Mouse (Mus musculus): ENCODE data around the gene Ankrd11. TPM values are rescaled to one million over a fixed set of nuclear protein-coding genes. Genes with fewer than 3 reads are reported as not detected.
"Not testable (repeated sequence)": the region's sequence is repeated elsewhere in the genome, so short reads cannot be mapped to it uniquely, and the experiment has no call there.

The Ankrd11 gene
- 100 to 1,000 TPM; 154 to 164 TPM for total RNA-seq (2021)
- long read RNA-seq, experiment 1, full-length matches to known transcripts = 7 of 117 reads
- long read RNA-seq, experiment 1, partial matches to known transcripts = 83 of 117 reads
- long read RNA-seq, experiment 1, other reads (novel, unspliced or antisense) = 27 of 117 reads
- long read RNA-seq, experiment 2, full-length matches to known transcripts = 2 of 65 reads
- long read RNA-seq, experiment 2, partial matches to known transcripts = 46 of 65 reads
- long read RNA-seq, experiment 2, other reads (novel, unspliced or antisense) = 17 of 65 reads

- peak; percentile 100 for DNase-seq (ENCODE audit: low spot score in 2 of 2)
These were observed at the start of gene Ankrd11 for GRCm38 (mm10) chr8:123042158-123042973. Ankrd11 (minus strand) TSS chr8:123042277.

- no peak for DNase-seq (ENCODE audit: low spot score in 2 of 2)
These were observed 45.2 kb upstream of the Ankrd11 start for GRCm38 (mm10) chr8:123087289-123087688.

GRCm38 (mm10) chr8:123083610-123084009 lies 41.5 kb upstream of the Ankrd11 start:
- peak in 1 of 2 experiments; percentile 32 for DNase-seq (ENCODE audit: low spot score in 2 of 2)

GRCm38 (mm10) chr8:123082993-123083392 lies 40.9 kb upstream of the Ankrd11 start:
- no peak for DNase-seq (ENCODE audit: low spot score in 2 of 2)

- no peak for DNase-seq (ENCODE audit: low spot score in 2 of 2)
These were observed 35.1 kb upstream of the Ankrd11 start for GRCm38 (mm10) chr8:123077213-123077612.

GRCm38 (mm10) chr8:123071176-123071575 lies 29.1 kb upstream of the Ankrd11 start:
- no peak for DNase-seq (ENCODE audit: low spot score in 2 of 2)

GRCm38 (mm10) chr8:123066101-123066683 lies 24.1 kb upstream of the Ankrd11 start:
- no peak for DNase-seq (ENCODE audit: low spot score in 2 of 2)

GRCm38 (mm10) chr8:123065214-123066100 lies 23.4 kb upstream of the Ankrd11 start:
- peak; percentile 95 to 97 for DNase-seq (ENCODE audit: low spot score in 2 of 2)

- no peak for DNase-seq (ENCODE audit: low spot score in 2 of 2)
These were observed 22.7 kb upstream of the Ankrd11 start for GRCm38 (mm10) chr8:123064809-123065213.

- DNase-seq (ENCODE audit: low spot score in 2 of 2) = no peak
These were observed 22.0 kb upstream of the Ankrd11 start for GRCm38 (mm10) chr8:123064072-123064471.

GRCm38 (mm10) chr8:123062721-123063120 lies 20.6 kb upstream of the Ankrd11 start, which contains the start of gene Spg7:
Spg7 (plus strand) TSS chr8:123062942.
- no peak for DNase-seq (ENCODE audit: low spot score in 2 of 2)

- DNase-seq (ENCODE audit: low spot score in 2 of 2) = no peak
These were observed 9.4 kb upstream of the Ankrd11 start for GRCm38 (mm10) chr8:123051458-123051857.

- DNase-seq (ENCODE audit: low spot score in 2 of 2) = no peak
These were observed 6.3 kb upstream of the Ankrd11 start for GRCm38 (mm10) chr8:123048402-123048801.

- DNase-seq (ENCODE audit: low spot score in 2 of 2) = no peak
These were observed 5.8 kb upstream of the Ankrd11 start for GRCm38 (mm10) chr8:123047827-123048226.

GRCm38 (mm10) chr8:123046706-123047105 lies 4.6 kb upstream of the Ankrd11 start:
- no peak for DNase-seq (ENCODE audit: low spot score in 2 of 2)

GRCm38 (mm10) chr8:123044743-123045425 lies 2.8 kb upstream of the Ankrd11 start:
- DNase-seq (ENCODE audit: low spot score in 2 of 2) = not testable (repeated sequence)

- no peak for DNase-seq (ENCODE audit: low spot score in 2 of 2)
These were observed 1.9 kb upstream of the Ankrd11 start for GRCm38 (mm10) chr8:123043941-123044340.

GRCm38 (mm10) chr8:123042974-123043625 lies 1.0 kb upstream of the Ankrd11 start:
- no peak for DNase-seq (ENCODE audit: low spot score in 2 of 2)

GRCm38 (mm10) chr8:123041774-123042105 lies 337 bp downstream of the Ankrd11 start:
- DNase-seq (ENCODE audit: low spot score in 2 of 2) = no peak

All from left cerebral cortex, adult 18-20 months (tissue).